Mouse (Mus musculus): Measurements from ENCODE around the gene Tcap.

- TF ChIP-seq MAFK (IDR thresholded peaks at IDR 0.05; ENCODE audit: insufficient read depth, low read depth, low read length) (no peak), ZC3H11A (IDR thresholded peaks at IDR 0.05; ENCODE audit: borderline replicate concordance, low read depth, low read length) (no peak)
These were observed 26.0 kb upstream of the Tcap start for GRCm38 (mm10) chr11:98357396-98358160.
